Mouse (Mus musculus) lung, postnatal 10 days (tissue): Measurements from ENCODE around the gene Oard1.

ENCODE experiments used
- DNase-seq: peaks from one replicate; pipeline ENCODE4 v3.0.0; 2021

The Oard1 gene

DNA sequence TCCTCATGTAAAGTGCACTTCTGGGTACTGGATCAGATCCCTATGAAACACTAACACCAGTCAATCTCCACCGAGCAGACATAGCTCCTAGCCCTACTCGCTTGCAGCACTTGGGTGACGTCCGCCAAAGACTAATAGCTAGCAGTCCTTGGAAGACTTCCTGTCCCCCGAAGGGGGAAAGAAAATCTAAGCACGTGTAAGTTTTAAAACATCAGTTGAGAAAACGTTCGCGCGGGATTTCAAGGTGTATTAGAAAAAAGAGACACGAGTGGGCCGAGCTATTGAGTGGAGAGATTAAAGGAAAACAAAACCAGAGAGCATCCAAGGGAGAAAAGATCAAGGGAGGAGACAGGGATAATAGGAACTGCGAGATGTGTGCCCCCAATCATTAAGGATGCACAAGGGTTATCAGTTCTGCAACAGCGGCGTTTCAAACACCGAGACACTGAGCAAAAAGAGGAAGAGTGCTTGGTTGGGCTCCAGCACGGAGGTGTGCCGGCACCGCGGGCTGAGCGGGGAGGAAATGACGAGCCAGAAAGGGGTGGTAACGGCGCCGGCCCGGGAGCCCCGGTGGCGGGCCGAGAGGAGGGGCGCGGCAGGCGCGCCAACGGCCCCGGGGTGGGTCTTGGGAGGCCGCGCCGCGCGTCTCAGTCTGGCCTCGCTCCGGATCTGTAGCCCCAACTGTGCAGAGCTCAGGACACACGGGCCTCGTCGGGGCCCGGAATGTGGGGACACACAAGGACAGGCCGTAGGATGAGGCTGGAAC lies 1.1 kb upstream of the Oard1 start:
- DNase-seq, result peak; percentile 83

DNA sequence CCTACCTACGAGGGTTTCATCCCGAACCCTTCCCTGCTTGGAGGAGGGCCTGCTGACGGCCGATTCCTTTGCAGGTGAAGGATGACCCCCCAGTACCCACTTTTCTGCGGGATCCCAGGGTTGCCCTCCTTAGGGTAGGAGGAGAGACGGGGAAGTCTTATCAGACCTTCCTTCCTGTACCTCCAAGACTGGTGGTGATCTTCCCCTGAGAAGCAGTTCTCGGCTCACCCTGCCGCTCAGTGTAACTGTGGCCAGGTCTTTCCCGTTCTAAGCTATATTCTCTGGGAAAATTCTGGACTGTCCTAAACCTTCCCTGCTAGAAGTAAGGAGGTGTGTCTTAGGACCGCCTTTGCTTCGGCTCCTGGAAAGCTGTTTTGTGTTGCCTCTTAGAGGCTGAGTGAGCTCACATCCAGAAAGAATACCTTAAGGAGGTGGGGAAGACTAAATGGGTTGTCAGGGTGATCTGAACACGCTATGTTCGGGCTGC lies 528 bp downstream of the Oard1 start:
- no peak for DNase-seq

DNA sequence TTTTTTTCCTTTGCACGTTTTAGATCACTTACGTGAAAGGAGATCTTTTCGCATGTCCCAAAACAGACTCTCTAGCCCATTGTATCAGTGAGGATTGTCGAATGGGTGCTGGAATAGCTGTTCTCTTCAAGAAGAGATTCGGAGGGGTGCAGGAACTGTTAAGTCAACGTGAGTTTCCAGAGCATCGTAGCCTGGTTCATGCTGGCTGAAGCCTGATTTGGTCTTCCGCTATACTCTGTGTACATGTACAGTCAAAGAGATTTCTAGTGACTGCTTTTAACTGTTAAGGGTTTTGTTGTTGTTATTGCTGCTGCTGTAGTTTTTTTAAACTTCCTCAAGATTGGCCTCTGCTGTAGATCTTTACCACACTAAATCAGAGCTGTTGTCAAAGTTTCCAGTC lies 1.4 kb downstream of the Oard1 start:
- DNase-seq, result no peak

DNA sequence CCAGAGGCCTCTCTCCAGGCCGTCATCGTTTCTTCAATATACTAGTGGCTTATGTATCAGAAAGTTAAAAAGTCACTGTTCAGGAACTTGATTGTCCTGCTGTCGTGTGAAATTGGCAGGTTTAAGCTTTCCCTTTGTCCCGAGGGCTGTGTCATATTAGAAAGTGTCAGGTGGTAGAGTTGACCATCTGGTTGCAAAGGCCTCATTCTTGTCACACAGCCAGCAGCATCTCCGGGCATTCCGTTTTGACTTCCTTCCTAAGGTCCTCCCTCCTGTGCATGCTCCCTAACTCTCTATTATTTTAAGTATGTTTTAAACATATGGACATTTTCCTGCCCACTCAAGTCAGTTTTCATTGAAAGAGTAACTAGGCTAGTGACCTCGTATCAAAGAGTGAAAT lies 6.2 kb downstream of the Oard1 start:
- DNase-seq, result no peak

DNA sequence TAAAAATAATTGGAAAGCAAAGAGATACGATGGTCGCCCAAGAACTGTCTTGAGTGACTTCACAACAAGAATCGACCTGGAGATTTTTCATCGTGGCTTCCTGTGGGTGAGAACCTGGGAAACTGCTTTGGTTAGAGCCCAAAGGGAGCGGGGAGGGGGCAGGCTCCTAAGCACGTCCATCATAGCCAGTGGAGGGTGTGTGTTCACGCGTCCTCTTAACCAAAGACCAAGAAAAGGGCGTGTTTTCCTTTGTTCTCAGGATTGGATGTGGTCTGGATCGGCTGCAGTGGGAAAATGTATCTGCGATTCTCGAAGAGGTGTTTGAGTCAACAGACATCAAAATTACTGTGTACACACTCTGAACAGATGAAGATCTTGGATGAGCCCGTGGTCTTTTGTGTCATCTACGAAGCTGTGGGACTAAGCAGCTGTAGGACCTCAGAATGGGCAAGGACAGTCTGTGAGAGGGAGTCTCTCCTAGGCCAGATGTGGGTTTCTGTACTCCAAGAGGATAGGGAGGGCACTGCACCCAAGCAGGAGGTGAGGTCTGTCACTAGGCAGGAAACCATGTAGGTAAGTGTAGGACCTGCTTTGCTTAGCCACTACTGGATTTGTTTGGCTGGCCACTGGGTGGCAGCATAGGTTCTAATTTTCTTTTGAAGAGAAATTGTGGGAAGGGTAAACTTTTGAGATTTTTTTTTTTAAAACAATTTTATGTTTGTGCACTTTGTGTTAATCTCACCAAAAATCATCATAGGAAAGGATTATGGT lies 6.8 kb downstream of the Oard1 start:
- peak; percentile 75 for DNase-seq

DNA sequence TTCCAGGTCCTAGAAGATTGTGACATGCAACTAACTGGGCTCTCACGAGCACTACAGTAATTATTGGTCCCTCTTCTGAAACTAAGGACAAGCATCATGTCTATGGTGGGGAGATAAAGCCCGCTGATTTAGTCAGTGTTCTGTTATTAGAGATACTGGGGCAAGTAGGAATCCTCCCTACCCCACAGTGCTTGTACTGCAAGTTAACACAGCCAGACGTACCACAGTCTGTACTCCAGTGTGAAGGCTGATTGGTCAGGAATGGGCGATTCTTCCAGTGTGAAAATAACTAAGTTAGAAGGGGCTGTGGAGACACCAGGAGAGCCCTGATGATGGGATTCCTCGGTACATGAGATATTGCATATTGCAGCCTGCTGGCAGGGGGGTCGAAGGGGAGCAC lies 7.7 kb downstream of the Oard1 start:
- no peak for DNase-seq

DNA sequence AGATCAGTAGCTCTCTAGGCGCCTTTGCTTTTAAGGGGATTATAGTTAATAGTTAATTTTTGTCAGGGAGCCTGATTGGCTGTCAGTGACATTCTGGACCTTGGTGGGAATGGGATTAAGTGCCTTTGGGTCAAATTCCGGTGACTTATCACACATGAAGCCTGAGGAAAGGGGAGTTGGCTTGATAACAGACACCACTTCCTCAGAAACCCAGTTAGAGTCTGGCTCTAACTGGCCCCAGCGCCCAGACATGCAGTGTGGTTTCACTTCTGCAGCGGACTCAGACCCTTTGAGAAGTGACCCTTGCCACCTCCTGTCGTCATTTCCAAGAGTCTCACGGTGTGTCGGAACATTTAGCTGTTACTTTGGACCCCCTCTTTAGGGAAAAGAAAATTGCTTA lies 8.4 kb downstream of the Oard1 start:
- DNase-seq, result no peak

DNA sequence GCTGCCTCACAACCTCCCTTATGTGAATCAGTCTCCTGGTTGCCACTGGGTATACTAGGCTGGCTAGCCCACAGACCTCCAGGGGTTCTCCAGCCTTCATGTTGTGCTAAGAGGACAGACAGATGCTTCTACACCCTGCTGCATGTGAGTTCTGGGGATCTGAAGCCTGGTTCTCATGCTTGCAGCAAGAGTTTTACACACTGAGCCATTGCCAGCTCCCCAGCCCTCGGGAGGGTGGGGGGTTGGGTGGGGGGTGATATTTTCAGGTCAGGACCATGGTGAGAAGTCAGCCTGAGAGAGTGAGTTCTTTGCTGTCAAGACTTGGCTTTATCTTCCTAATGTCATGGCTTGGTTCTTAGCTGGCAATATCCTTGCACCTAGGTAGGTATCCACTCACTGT lies 9.0 kb downstream of the Oard1 start:
- DNase-seq, result no peak

DNA sequence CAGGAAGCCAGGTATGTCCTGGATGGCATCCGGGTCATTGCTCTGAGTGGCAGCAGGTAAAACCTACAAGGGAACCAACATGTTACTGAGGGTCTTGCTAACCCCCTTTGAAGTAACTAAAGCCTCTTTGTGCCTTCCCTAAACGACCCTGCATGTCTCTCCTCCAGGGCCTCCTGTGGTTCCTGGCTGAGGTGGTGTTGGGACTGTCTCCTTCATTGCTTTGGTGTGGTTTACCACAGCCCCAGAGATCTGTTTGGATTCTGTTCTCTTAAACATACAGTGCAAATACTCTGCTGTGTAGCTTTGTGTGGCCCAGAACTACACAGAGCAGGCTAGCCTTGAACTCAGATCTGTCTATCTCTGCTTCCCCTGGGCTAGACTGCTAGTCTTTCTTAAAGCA lies 9.8 kb downstream of the Oard1 start:
- no peak for DNase-seq

DNA sequence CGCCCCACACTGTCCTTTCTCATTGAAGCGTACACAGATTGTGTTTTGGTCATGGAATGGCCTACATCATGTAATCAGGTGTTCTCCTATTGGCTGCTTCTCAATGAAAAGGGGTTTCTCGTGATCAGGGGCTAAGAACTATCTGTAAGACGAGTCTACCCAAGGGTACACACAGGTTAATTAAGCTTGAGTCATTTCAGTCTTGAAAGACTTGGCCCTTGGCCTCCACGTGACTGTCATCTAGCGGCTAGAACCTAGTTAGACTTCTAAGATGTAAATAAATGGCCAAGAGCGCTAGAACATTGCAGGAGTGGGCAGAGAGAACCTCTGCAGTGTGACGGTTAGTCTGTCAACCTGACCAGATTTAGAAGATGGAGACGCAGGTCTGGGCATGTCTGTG lies 14.4 kb downstream of the Oard1 start:
- no peak for DNase-seq

DNA sequence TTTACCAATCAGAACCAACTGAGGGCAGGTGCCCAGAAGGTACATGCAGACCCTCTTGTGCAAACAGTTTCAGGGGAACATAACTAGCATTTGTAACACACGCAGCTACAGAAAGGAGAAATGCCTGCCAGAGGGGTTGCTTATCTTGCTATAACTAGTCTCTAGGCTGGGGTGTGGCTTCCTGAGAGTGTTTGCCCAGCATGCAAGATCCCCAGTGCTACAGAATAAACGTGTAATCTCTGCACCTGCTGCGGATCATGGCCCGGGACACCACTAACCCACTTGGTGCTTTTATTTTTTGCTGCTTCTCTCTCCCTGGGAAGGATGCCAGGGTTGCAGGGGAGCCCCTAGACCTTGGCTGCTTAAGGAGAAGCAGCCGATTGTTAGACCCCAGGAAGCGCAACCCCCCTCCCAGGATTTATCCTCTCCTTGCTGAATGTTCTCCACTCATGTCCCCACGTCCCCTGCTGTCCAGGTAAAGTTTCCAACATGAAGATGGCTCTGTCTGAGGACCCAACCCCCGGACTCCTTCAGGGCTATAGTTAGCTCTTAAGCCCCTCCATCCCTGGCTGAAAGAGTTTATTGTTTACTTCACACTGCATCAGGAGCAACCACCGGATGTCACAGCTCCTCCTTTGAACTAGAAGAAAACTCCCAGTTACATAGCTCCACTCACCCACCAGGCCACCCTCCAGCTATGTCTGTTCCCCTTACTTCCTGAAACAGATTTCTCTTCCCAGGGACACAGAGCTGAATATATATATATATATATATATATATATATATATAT lies 16.2 kb downstream of the Oard1 start:
- peak; percentile 33 for DNase-seq

DNA sequence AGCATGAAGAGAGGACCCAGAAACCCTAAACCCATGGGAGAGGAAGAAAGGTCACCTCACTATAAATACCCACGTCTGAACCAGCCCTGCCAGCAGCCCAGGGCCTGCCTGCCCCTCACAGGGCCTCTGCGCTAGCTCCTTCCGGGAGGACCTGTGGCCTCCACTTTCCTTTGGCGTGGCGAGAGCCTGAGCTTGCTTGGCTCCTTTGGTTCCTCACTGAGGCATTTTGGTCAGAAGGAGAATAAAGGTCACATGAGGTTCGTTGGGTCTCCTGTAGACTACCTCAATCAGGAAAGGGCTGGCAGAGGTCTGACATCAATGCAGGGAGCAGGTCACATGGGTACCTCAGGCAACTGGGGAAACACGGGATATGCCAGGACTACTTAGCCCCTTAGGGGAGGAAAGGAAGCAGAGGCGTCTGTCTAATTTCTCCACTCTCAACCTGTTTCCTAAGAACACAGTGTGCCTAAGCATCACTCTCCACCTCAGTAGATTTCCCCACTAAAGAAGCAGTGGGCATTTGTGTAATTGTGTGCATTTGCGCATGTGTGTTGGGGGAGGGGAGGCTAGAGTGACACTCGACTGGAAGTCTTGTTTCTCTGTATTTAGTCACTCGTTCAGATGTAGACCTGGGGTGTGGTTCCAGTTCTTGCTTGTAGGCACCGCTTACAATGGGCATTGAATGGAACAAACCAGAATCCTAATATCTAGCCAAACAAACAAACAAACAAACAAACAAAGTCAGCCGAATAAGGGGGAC lies 17.4 kb downstream of the Oard1 start:
- DNase-seq, result no peak

DNA sequence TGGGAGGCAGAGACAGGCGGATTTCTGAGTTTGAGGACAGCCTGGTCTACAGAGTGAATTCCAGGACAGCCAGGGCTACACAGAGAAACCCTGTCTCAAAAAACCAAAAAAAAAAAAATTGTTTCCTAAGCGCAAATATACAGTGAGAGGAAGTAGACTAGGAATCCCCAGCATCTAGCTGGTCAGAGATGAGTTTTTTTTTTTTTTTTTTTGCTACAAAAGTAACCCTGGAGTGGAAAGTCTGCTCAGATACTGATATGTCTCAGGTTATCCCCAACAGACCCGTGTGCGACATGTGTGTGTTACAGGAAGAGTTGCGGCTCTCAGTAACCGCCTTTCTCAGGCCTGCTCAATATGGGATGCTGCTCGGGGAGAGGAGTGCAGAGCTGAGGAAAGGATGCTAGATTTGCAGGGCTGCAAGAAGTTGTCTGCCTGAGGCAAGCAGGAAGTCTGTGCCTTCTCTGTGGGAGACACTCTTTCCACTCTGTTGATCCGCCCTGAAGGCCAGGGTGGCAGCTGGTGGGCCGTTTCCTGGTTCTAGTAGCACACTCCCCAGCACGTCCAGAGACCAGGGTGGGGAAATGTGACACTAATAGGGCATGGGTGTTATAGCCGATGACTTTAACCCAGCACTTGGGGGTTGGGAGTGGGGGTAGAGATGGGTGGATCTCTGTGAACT lies 18.2 kb downstream of the Oard1 start:
- peak; percentile 37 for DNase-seq

DNA sequence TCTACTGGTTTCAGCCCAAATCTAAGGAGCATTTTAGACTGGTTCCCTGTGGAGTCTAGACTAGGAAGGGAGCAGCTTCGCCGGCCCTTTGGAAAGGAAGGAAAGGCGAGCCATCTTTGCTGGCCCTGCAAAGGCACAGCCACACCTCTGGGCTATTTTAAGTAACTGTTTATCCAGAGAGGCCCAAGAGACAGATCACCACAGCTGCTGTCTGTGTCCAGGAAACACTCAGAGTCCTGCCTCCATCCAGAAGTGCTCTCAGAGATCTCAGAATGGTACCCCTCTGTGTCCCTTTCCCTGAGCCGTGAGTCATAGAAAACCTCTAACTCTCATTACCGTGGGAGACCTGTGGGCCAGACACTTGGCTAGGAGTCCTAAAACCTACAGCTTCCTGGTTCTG lies 20.6 kb downstream of the Oard1 start:
- DNase-seq, result peak; percentile 63

DNA sequence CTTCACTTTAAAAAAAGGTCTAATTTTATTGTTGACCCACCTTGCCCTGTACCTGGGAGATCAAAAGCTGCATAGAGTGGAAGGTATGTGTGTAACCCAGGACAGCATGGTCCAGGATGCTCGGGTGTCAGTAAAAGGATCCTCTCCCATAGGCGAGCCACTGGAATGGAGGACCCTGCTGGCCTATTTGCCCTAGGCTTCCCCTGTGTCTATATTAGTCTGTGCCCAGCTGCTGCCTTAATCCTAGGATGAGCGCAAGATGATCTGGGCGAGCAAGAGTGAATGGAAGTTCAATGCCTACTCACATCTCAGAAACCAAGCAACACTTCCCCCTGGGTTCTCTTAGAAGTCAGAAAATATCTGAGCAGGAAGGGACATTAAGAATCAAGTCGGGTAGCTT lies 21.2 kb downstream of the Oard1 start:
- DNase-seq, result no peak

DNA sequence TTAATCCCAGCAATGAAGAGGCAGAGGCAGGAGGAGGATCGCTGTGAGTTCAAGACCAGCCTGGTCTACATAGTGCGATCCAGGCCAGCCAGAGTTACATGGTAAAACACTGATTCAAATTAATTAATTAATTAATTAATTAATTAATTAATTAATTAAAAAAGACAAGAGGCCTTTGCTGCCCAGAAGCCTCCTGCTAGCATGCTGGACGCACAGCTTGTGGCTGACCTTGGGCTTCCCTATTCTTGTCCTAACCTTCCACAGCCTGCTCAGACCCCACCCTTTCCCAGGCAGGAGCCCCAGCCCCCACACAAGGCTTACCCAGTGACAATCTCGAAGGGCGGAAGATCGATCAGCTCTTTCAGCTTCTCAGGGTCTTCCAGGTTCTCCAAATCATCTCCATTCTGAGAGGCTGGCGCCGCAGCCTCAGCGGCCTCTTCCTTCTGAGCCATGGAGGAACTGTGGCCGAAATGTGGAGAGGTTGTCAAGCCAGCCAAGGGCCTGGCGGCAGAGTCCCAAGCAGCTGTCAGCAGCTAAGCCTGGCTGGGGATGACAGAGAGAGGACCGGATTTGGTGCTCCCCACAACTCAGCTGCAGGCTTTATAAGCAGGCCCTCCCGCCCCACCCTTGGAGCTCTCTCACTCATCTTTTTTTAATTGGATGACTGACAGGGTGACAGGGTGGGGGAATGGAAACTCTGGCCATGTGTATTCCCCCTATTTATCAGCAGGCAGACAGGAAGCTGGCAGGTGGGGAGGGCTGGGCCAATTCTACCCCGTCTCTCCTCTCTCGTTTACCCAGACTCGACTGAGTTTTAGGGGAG lies 22.6 kb downstream of the Oard1 start, which contains the start of gene Apobec2:
TSS of gene Apobec2 (minus strand) at position 773 of the 823 bp plus-strand sequence.
- DNase-seq, result peak; percentile 55

DNA sequence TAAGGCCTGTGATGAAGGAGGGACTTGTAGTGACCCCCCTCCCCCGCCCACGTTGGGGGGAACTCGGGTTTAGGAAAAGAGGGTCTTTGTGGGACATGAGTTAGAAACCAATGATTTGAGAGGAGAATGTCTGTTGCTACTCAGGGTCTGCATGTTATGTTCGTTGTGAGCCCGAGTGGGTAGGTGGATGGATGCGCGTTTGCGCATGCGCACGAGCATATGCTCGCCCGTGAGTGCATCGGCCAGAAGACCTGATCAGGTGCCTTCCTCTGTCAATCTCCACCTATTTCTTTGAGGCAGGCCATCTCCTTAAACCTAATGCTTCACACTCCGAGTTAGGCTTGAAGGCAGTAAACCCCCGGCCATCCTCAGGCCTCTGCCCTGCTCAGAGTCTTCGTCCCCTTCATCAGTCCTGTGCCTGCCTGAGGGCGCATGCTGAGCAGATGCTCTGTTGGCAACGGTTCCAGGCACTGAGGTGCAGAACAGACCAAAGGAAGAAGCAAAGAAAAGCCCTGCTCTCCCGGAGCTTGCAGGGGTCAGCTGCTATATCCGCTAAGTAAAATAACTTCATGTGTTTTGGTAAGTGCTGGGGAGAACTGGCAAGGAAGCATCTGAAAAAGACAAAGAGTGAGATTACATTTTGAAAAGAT lies 23.3 kb downstream of the Oard1 start:
- no peak for DNase-seq

DNA sequence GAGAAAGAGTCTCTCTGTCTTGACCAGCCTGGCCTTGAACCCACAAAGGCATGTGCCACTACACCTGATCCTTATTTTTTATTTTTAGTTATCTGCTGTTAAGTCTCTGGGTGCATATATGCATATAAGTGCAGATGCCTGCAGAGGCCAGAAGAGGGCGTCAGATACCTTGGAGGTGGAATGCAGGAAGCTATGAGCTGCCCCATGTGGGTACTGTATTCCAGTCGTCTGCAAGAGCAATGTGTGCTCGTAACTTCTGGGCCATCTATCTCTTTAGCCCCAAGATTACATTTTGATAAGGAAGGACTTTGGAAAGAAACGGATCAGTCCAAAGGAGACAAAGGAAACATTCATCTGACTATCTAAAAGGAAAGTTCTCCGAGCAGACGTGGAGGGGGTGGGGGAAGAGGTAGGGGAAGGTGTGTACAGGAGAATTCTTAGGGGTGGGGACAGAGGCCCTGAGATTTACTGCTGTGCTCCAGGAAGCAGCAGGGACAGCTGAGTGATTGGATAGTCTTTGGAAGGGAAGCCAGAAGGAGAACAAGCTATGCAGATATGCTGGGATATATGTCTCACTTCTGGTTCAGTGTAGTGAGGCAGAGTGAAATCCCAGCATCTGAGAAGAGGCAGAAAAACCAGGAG lies 24.0 kb downstream of the Oard1 start:
- DNase-seq, result no peak

DNA sequence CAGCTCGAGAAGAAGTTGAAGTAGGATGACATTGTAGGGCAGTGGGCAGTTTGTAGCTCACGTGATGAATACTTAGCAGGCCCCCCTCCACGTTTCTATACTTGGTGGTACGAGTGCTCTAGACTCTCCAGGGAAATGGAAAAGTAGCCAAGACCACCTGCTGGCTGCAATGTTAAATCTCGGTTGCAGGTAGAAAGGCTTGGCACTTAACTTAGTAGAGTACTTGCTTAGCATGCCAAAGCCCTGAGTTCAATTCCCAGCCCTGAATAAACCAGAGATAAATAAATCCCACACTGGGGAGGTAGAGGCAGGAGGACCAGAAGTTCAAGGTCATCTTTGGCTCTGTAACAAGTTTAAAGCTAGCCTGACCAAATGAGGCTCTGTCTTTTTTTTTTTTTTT lies 24.7 kb downstream of the Oard1 start:
- DNase-seq, result no peak

DNA sequence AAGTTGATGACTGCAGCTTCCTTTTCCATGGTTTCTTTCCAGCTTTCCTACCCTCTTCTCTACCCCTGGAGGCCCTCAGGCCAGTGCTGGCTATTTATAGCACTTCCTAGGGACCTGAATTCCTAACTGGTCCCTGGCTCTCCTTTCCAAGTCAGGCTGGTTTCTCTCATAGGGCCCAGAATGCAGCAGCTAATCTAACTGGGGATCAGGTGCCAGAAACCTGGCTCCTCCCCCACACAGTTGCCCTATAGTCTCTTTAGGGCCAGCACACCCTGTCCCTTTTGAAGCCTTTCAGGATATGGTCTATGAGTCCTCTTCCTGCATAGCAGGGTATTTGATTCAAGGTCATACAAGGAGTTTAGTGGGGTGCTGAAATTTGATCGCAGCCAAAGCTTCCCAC lies 26.7 kb downstream of the Oard1 start:
- DNase-seq, result no peak
